18 mouse cellular contexts compared by ENCODE assay signal in genomic region chr4:44542101-44542500, GRCm38 (mm10).
"Had no signal": no experiment of that assay in that cellular context is flagged by ENCODE, and none has a peak within 500 bp of the region (broad histone marks: within the 10 kb centered on the region; RNA-seq: fewer than 3 reads in every experiment).

No protein-coding gene starts in this region.

- ATAC-seq: midbrain, embryonic 16.5 days had no signal

- H3K36me3 ChIP-seq: midbrain, embryonic 12.5 days; neural tube, embryonic 13.5 days; neural tube, embryonic 15.5 days; stomach, embryonic 15.5 days had no signal

- DNase-seq: lung, adult 18-20 months; lung, embryonic 14.5 days; lung, postnatal 14 days; lung, postnatal 36 days; midbrain, embryonic 14.5 days; retina, postnatal 1 day; right cerebral cortex, adult 18-20 months; right cerebral cortex, postnatal 25 days; right cerebral cortex, postnatal 4 days; spleen, adult 18-20 months; thymus, adult 2 months; thymus, postnatal 25 days; thymus, postnatal 4 days had no signal

- H3K27me3 ChIP-seq: midbrain, embryonic 12.5 days had no signal
